Mouse (Mus musculus): ENCODE measurements around the gene Olfr340. TPM values are rescaled to one million over a fixed set of nuclear protein-coding genes. Genes with fewer than 3 reads are reported as not detected.
"Not testable (repeated sequence)": the region's sequence is repeated elsewhere in the genome, so short reads cannot be mapped to it uniquely, and the experiment has no call there.

The Olfr340 gene
- total RNA-seq (2014; rRNA removed) = not detected in 2 replicates
- not detected in 2 replicates for polyA plus RNA-seq (2015; fragmentation: Nextera tagmentation; extraction: Ambion mirVana)

- no peak for TF ChIP-seq CTCF (IDR thresholded peaks at IDR 0.05; ENCODE audit: low read depth)
- no peaks in the 10 kb centered on the region for H3K4me1 ChIP-seq (ENCODE audit: insufficient read depth, low read length)
- no peaks in the 10 kb centered on the region for H3K36me3 ChIP-seq (ENCODE audit: insufficient read depth, low read length)
- no peak within 1 kb of the TSS for H3K9ac ChIP-seq (replicated peaks; ENCODE audit: low read length)
- no peak for ATAC-seq
- H3K27me3 ChIP-seq (ENCODE audit: insufficient read depth, low read length) = no peaks in the 10 kb centered on the region
- no peak within 1 kb of the TSS for H3K4me2 ChIP-seq (ENCODE audit: low read depth, low read length)
- DNase-seq (ENCODE audit: low spot score) = no peak
- H3K9me3 ChIP-seq (ENCODE audit: low read length) = no peaks in the 10 kb centered on the region
- no peak within 1 kb of the TSS for H3K4me3 ChIP-seq (ENCODE audit: low read length)
- 63% methylated on average over 1 of the region's 1 CpGs for WGBS
- H3K27ac ChIP-seq = no peak within 1 kb of the TSS
Measured at GRCm38 (mm10) chr2:36452287-36452686, at the start of gene Olfr340. Gene Olfr340 (plus strand): TSS chr2:36452587.

- H3K4me2 ChIP-seq (ENCODE audit: low read depth, low read length); H3K4me3 ChIP-seq (ENCODE audit: low read length); H3K27me3 ChIP-seq (ENCODE audit: insufficient read depth, low read length); DNase-seq (ENCODE audit: low spot score); H3K27ac ChIP-seq; H3K4me1 ChIP-seq (ENCODE audit: insufficient read depth, low read length); H3K9me3 ChIP-seq (ENCODE audit: low read length); H3K9ac ChIP-seq (replicated peaks; ENCODE audit: low read length); ATAC-seq; H3K36me3 ChIP-seq (ENCODE audit: insufficient read depth, low read length): not testable (repeated sequence)
- WGBS = 84% methylated on average over 3 of the region's 3 CpGs
Measured at GRCm38 (mm10) chr2:36415174-36415573, 37.2 kb upstream of the Olfr340 start.

DNA sequence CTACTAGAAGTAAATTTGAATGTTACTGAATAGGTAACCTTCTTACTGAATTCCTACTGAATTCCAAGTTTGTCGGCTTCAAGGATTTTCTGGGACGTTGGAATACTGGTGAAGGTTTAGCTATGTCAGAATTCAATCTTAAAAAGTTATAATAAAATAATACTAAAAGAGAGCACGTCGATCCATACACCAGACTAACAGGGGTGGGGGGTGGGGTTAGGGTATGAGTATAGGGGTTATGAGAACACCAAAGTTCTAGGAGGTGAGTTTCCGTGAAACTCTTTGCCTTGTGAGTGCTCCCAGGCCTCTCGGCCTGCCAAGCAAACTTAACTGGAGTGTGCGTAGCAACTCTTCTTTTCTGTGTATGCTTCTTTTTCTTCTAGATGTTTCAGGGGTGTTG is 36.8 kb upstream of the Olfr340 start:
- not testable (repeated sequence) for DNase-seq (ENCODE audit: low spot score); H3K27me3 ChIP-seq (ENCODE audit: insufficient read depth, low read length); H3K27ac ChIP-seq; H3K4me2 ChIP-seq (ENCODE audit: low read depth, low read length); H3K9ac ChIP-seq (replicated peaks; ENCODE audit: low read length); ATAC-seq; H3K9me3 ChIP-seq (ENCODE audit: low read length); H3K36me3 ChIP-seq (ENCODE audit: insufficient read depth, low read length); H3K4me3 ChIP-seq (ENCODE audit: low read length); H3K4me1 ChIP-seq (ENCODE audit: insufficient read depth, low read length)
- WGBS = 90% methylated on average over 7 of the region's 7 CpGs

- no peaks in the 10 kb centered on the region for H3K4me1 ChIP-seq (ENCODE audit: insufficient read depth, low read length)
- 0 out of 2 replicates have a peak, but pooled peaks cover 3% of the 10 kb centered on the region for H3K9me3 ChIP-seq (ENCODE audit: low read length)
- no peak for ATAC-seq
- H3K27me3 ChIP-seq (ENCODE audit: insufficient read depth, low read length) = no peaks in the 10 kb centered on the region
- no peak for TF ChIP-seq CTCF (IDR thresholded peaks at IDR 0.05; ENCODE audit: low read depth)
- H3K4me3 ChIP-seq (ENCODE audit: low read length) = no peak within 1 kb of the TSS
- H3K36me3 ChIP-seq (ENCODE audit: insufficient read depth, low read length) = no peaks in the 10 kb centered on the region
- no peak within 1 kb of the TSS for H3K27ac ChIP-seq
- no peak within 1 kb of the TSS for H3K9ac ChIP-seq (replicated peaks; ENCODE audit: low read length)
- 87% methylated on average over 3 of the region's 3 CpGs for WGBS
- DNase-seq (ENCODE audit: low spot score) = no peak
- no peak within 1 kb of the TSS for H3K4me2 ChIP-seq (ENCODE audit: low read depth, low read length)
Measured at GRCm38 (mm10) chr2:36418647-36419046, 33.7 kb upstream of the Olfr340 start, which contains the start of gene Olfr339. Gene Olfr339 (plus strand): TSS chr2:36418947.

DNA sequence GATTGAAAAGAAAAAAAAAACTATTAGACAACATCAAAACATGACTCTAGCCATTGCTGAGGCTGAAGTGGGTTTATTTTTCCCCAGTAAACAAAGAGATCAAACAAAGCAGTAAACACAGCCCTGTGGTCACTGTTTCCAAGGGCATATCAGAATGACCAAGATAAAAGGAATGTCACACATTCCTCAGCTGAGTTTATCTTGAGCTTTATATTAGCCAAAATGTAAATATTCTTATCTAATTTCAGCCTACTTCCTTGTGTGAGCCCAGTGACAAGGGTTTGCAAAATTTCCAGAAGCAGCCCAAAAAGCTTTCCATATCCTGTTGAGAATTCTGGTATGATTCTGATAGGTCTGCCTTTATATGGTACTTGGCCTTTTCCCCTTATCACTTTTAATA is 21.2 kb downstream of the Olfr340 start:
- H3K9me3 ChIP-seq (ENCODE audit: low read length) = 0 out of 2 replicates have a peak, but pooled peaks cover 3% of the 10 kb centered on the region
- H3K4me2 ChIP-seq (ENCODE audit: low read depth, low read length) = no peak overlapping the region
- H3K4me1 ChIP-seq (ENCODE audit: insufficient read depth, low read length) = no peaks in the 10 kb centered on the region
- DNase-seq (ENCODE audit: low spot score) (no peak), ATAC-seq (no peak)
- H3K27ac ChIP-seq = no peak overlapping the region
- H3K9ac ChIP-seq (replicated peaks; ENCODE audit: low read length) = no peak overlapping the region
- no peak overlapping the region for H3K4me3 ChIP-seq (ENCODE audit: low read length)
- no peak for TF ChIP-seq CTCF (IDR thresholded peaks at IDR 0.05; ENCODE audit: low read depth)
- H3K36me3 ChIP-seq (ENCODE audit: insufficient read depth, low read length) = no peaks in the 10 kb centered on the region
- H3K27me3 ChIP-seq (ENCODE audit: insufficient read depth, low read length) = no peaks in the 10 kb centered on the region

- Histone ChIP-seq H3K27ac (no peak within 1 kb of the TSS), H3K4me2 (ENCODE audit: low read depth, low read length) (no peak within 1 kb of the TSS), H3K9ac (replicated peaks; ENCODE audit: low read length) (no peak within 1 kb of the TSS), H3K27me3 (ENCODE audit: insufficient read depth, low read length) (no peaks in the 10 kb centered on the region), H3K36me3 (ENCODE audit: insufficient read depth, low read length) (no peaks in the 10 kb centered on the region), H3K4me1 (ENCODE audit: insufficient read depth, low read length) (no peaks in the 10 kb centered on the region), H3K9me3 (ENCODE audit: low read length) (0 out of 2 replicates have a peak, but pooled peaks cover 5% of the 10 kb centered on the region), H3K4me3 (ENCODE audit: low read length) (no peak within 1 kb of the TSS)
- ATAC-seq (no peak), DNase-seq (ENCODE audit: low spot score) (no peak)
- no peak for TF ChIP-seq CTCF (IDR thresholded peaks at IDR 0.05; ENCODE audit: low read depth)
Measured at GRCm38 (mm10) chr2:36482368-36482767, 30.0 kb downstream of the Olfr340 start, which contains the start of gene Olfr341. Gene Olfr341 (minus strand): TSS chr2:36482468.

Other genes with a start within 250 kb of the Olfr340 start
- gene Ptgs1, start 222.2 kb upstream of the Olfr340 start, total RNA-seq (2014; rRNA removed) = 6.8 and 8.0 TPM in 2 replicates
- 7.5 and 7.9 TPM in 2 replicates for gene Ptgs1, start 222.2 kb upstream of the Olfr340 start, polyA plus RNA-seq (2015; fragmentation: Nextera tagmentation; extraction: Ambion mirVana)
- not detected in 2 replicates for gene Olfr338, start 79.1 kb upstream of the Olfr340 start, total RNA-seq (2014; rRNA removed)
- not detected in 2 replicates for gene Olfr338, start 79.1 kb upstream of the Olfr340 start, polyA plus RNA-seq (2015; fragmentation: Nextera tagmentation; extraction: Ambion mirVana)
- gene Olfr339, start 33.6 kb upstream of the Olfr340 start, total RNA-seq (2014; rRNA removed) = not detected in 2 replicates
- gene Olfr339, start 33.6 kb upstream of the Olfr340 start, polyA plus RNA-seq (2015; fragmentation: Nextera tagmentation; extraction: Ambion mirVana) = not detected in 2 replicates
- not detected in 2 replicates for gene Olfr341, start 29.9 kb downstream of the Olfr340 start, total RNA-seq (2014; rRNA removed)
- not detected in 2 replicates for gene Olfr341, start 29.9 kb downstream of the Olfr340 start, polyA plus RNA-seq (2015; fragmentation: Nextera tagmentation; extraction: Ambion mirVana)
- not detected in 2 replicates for gene Olfr342, start 72.4 kb downstream of the Olfr340 start, total RNA-seq (2014; rRNA removed)
- not detected in 2 replicates for gene Olfr342, start 72.4 kb downstream of the Olfr340 start, polyA plus RNA-seq (2015; fragmentation: Nextera tagmentation; extraction: Ambion mirVana)
- gene Olfr344, start 114.1 kb downstream of the Olfr340 start, total RNA-seq (2014; rRNA removed) = not detected in 2 replicates
- gene Olfr344, start 114.1 kb downstream of the Olfr340 start, polyA plus RNA-seq (2015; fragmentation: Nextera tagmentation; extraction: Ambion mirVana) = not detected in 2 replicates
- gene Olfr345, start 187.5 kb downstream of the Olfr340 start, total RNA-seq (2014; rRNA removed) = not detected in 2 replicates
- gene Olfr345, start 187.5 kb downstream of the Olfr340 start, polyA plus RNA-seq (2015; fragmentation: Nextera tagmentation; extraction: Ambion mirVana) = not detected in 2 replicates
- gene Olfr346, start 233.2 kb downstream of the Olfr340 start, total RNA-seq (2014; rRNA removed) = not detected in 2 replicates
- not detected in 2 replicates for gene Olfr346, start 233.2 kb downstream of the Olfr340 start, polyA plus RNA-seq (2015; fragmentation: Nextera tagmentation; extraction: Ambion mirVana)